Mouse (Mus musculus) stomach, embryonic 15.5 days (tissue): ENCODE data around the gene Adamts18. TPM values are rescaled to one million over a fixed set of nuclear protein-coding genes. Genes with fewer than 3 reads are reported as not detected.

Experiments
- polyA plus RNA-seq: library from polyadenylated mRNA; unstranded; fragments of >200 nt; fragmentation: Nextera tagmentation; extraction: Ambion mirVana; gene quantifications from 2 replicates; pipeline ENCODE4 v1.2.1, GENCODE M21; 2015

The Adamts18 gene
- polyA plus RNA-seq, 1 experiment from 2014 or later, result 0.72 TPM

Other genes starting within 250 kb of the Adamts18 start
- gene Mon1b, start 213.2 kb downstream of the Adamts18 start, polyA plus RNA-seq, result 6.3 and 7.9 TPM in 2 replicates
- gene Syce1l, start 205.5 kb downstream of the Adamts18 start, polyA plus RNA-seq, result not detected in 2 replicates